Mouse (Mus musculus) A20 (cell line): ENCODE measurements at regions not wholly inside any gene's neighbourhood (a gene's known extent, or its start where the extent isn't known, plus 50 kb on each side); places are given as distances from the start of the nearest gene placed in this dataset.

Source experiments
- DNase-seq: peaks from one replicate; pipeline ENCODE4 v3.0.0-alpha.2; 2011; ENCODE audit warnings: low read depth, low spot score

DNA sequence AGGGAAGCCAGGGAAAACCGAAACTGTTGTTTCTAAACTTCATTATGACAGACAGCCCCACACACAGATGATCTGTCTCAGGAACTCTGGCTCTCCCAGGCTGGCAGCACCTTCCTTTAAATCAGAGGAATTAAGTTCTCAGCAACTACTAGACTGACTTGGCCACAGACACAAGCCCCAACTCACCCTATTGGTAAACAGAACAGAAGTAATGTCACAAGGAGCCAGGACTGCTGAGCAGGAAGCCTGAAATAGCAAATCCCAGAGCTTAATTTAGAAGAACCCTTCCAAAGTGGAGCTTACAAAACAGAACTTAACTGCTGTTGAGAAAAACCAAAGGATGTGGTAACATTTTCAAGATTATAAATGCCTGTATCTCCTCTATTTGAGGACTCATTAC is 174.8 kb downstream of the Nfkbiz start:
- no peak for DNase-seq

DNA sequence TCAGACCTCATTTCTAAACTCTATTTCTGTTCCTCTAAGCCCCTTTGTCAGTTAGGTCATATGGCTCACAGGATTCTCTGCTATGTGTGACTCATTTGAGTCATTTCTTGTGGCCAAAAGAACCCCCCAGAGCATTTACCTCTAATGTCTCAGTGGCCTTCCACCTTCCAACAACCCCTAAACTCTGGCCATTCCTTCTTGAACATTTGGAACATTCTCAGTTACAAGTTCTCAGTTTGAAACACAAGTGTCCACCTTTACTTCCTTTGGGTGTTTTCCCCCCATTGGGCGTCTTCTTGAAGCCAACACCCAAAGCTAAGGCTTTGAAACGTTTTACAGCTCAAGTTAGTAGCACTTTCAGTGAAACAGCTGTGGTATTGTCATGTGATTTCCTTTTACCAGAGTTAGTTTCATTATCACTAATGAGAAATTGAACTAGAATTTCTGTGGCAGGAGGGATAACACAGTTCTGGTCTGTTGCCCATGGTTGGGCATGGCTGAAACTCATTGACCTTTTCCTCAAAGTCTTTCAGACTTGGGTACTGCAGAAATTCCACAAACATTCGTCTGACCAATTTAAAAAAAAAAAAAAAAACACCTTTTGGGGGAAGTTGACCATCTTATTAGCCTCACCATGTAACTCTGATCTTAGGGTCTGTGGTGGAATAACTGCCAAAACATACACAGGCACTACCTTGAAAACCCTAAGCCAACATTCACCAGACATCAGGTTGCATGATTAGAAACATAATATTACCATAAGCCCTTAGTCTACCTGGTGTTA is 201.8 kb downstream of the Nfkbiz start:
- DNase-seq, result peak; percentile 84

DNA sequence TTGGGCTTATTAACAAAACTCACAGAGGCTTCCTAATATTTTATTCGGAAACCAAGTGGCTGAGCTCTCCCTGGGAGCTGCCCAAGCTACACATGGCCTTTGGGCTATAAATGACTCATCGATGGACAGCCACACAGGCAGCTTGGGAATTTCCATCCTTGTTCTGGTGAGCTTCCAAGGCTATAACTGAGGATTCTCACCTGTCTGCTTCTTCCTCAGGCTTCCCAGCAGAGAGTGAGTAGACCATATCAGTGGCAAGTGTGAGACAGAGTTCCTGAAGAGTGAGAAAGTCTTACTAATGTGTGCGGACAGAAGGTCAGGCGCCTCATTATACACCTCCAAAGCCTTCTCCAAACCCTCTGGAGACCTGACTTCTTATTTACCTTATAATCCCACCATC is 202.5 kb downstream of the Nfkbiz start:
- DNase-seq, result no peak

DNA sequence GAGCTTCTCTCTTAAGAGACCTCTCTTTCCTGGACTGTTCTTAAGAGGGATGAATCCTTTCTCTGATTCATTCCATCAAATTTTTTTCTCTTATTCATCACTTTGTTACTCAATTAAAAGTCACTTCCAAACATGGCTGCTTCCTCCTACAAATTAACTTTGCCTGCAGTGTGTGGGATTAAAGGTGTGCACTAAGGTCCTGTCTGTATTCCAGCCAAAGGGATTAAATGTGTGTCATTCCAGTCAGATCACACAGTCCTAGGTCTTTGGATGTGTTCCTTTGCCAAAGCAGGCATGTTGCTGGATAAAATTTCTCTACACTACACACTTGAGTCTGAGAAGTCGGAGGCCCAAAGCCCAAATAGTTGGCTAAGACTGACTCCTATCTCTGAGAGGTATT is 204.0 kb downstream of the Nfkbiz start:
- no peak for DNase-seq

DNA sequence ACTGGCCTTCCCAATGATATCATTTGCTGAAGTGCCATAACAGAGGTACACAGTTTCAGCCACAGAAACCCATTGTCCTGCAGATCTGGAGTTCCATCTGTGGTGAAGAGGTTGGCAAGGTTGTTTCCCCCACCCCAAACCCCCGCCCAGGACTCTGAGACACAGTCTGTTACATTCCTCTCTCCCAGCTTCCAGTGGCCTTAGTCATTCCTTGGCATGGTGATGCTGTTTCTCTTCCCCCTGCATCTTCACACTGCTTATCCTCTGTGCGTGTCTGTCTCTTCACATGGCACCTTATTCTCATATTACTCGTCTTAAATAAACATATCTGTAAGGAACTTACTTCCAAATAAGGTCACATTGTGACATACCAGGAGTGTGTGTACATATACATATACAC is 206.5 kb downstream of the Nfkbiz start:
- DNase-seq, result no peak

DNA sequence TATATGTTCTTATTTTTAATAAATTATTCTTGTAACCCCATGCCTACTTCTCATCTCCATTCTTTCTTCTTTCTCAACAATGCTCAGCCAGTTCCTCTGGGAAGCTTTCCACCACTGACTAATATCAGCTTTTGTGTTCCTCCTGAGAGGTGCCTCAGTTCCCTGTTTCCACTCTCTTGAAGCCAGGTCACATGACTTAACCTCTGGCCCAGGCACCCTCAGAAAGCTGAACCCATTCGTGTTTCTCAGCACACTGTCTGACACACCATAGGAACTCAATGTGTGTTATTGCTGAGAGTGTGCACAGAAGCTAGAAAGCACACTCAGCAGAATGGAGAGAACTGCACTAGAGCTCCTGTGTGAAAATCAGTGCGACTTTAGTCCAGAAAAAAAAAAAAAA is 207.1 kb downstream of the Nfkbiz start:
- DNase-seq, result no peak

DNA sequence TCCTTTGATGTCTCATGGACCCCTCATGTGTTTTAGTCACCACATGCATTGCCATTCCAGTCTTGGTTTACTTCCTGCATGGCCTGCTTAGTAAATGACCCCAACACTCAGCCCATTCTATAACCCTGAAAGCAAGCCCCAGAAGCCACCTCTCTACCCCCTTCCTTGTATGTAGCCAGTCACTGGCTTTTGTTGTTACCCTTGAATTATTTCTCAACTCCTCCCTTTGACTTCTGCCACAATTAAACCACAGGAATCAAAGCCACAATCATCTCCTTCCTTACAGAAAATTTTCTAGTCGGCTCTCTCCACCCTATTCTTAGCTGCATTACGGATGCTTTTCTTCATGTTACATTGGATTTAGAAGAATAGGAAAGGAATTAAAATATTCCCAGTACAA is 207.7 kb downstream of the Nfkbiz start:
- no peak for DNase-seq

DNA sequence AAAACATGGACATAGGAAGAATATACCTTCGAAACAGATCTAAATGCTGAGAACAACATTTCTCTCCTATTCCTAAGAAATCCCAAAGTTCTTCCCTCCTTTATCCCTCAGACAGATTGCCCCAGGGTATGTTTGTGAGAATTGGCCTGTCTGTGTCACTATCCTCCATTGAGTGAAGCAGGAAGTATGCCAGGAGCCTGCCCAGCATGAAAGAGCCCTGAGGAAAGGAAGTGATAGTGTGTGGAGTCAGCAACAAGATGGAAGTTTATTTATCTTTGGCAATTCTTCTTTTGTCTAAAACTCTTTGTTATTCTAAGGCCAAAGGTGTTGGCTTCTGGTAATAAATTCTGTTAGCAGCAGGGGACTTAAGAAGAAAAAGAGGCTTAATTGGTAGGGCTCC is 211.2 kb downstream of the Nfkbiz start:
- DNase-seq, result no peak

DNA sequence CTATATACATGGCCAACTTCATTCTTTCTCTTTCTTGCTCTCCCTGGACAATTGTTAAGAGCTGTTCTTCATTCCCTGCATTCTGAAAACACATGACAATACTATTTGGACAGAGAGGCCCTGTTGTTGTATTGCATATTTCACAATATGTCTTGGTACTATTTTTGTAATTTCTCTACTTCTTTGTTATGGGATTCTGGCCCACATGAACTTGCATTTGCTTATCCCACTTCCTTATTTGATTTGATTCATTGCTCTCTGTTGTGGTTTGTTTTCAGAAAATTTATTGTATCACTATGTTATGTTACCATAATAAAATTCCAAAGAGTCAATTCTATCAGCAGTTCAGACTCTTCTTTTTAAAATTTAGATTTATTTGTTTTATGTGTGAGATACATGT is 215.3 kb downstream of the Nfkbiz start:
- peak; percentile 16 for DNase-seq

DNA sequence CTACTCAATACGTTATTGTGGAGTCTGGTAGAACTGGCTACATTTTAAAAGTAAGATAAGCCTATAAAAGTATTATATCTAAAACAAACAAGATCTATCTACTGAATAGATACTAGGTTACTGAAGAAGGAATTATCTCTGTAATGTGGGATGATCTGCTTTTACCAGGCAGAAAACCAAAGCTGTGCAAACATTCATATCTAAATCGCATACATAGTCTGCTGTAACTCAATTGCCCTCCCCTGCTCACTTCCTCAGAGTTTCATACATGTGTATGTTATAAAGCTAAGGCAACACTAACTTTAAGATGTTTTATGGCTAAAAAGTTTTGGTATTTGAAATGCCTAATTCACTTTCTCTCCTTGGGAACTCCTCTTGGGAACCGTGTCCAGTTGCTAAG is 219.0 kb downstream of the Nfkbiz start:
- DNase-seq, result no peak

DNA sequence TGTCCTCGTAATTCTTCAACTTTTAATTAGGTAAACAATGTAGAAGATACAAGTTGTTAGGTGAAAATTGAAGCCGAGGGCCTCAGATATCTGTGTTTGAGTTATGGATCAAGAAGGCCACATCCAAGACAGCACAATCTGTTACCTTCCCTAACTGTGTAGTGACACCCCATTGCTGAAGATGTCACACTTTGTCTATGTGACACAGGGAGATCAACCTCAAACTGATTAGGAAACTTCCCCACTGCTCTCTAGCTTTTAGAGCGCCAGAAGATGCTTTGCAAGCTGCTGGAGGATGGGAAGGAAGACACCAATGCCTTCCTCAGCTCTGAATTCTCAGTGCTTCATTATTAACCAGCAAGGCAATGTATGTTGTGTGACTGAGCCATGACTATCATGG is 220.7 kb downstream of the Nfkbiz start:
- DNase-seq, result no peak

DNA sequence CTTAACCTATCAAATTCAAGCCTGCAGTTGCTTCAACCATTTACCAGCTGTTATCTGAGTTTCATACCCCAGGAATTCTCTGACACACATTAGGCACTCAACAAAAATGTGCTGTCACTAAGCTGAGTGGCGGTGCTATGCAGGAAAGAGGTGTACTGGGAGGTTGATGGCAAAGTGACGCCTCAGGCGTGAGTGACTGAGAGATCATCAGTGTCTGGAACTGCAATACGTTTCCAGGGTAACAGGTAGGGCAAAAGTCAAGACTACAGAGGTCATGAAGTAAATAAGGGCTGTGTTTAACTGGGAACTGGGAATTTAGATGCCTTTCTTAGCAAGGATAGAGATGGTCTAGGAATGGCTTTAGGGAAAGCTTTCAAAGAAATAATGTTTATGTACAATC is 221.2 kb downstream of the Nfkbiz start:
- no peak for DNase-seq

DNA sequence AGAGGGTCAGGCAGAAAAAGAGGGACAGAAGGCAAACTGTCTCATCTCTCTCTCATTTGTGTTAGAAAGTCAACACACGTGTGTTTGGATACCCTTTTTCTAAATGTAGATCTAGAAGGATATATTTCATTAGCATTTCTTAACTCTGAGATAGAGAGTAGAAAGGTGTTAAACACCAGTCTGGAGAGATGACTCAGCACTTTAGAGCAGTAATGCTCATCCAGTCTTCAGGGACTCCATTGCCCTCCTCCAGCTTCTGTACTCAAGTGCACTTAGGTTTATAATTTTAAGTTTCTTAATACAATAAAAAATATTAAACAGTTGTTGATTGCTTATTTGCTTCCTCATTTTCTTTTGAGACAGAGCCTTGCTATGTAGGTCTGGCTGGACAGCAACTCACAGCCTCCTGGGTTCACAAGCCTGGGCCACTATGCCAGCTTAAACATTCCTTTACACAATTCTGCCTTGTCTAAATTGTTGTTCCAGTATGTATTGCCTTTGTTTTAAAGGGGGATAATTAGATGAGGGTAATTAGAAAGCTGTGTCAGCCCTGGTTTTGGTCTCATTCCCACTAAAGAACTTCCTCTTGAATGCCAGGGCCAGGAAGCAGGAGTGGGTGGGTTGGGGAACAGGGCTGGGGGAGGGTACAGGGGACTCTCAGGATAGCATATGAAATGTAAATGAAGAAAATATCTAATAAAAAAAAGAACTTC is 222.1 kb downstream of the Nfkbiz start:
- no peak for DNase-seq

DNA sequence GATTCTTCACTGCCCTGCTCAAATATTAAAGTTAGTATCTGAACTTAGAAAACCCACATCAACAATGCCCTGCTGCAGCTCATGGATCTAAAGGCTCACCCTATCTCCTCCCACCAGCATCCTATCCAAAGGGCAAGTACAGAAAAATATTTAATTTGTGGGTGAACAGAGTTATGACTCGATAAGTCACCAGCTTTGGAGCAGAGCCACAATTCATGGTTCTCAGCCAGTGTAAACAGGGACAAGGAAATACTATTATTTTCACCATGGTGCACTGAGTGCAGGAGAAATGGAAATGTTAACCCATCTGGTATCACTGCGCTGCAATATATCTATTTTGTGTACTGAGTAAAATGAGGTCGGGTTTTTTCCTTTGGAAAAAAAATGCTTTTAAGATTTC is 225.8 kb downstream of the Nfkbiz start:
- no peak for DNase-seq

DNA sequence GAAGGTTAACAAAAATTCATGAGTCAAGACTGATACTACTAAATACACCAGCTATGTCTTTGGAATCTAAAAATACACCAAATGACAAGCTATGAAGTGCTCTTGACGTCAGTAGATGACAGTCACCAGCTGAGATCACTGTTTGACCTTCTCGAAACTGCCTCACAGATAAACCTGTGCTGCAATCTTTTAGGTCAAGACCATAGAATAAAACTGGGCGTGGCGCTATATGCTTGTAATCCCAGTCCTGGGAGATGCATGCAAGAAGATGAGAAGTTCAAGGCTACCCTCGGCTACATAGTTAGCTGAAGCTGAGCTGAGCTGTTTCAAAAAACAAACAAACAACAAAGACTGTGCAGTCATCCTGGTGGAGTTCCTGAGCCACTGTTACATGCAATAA is 226.7 kb downstream of the Nfkbiz start:
- DNase-seq, result no peak

DNA sequence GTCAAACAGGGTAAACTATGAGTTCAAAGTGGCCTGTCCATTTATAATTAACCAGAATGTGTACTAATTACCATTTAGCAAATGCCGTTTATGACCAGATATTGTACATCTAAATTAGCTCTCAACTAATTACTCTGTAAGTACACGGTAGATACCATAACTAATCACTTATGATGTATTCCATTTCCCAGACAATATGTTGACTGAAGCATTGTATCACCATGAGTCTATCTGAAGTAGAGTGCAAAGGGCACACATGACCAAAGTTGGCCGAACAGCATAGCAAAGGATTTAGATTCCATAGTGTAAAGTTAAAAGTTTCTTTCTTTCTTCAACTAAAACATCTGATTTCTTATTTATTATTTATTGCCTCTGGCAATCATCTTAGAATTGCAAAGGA is 227.5 kb downstream of the Nfkbiz start:
- no peak for DNase-seq

DNA sequence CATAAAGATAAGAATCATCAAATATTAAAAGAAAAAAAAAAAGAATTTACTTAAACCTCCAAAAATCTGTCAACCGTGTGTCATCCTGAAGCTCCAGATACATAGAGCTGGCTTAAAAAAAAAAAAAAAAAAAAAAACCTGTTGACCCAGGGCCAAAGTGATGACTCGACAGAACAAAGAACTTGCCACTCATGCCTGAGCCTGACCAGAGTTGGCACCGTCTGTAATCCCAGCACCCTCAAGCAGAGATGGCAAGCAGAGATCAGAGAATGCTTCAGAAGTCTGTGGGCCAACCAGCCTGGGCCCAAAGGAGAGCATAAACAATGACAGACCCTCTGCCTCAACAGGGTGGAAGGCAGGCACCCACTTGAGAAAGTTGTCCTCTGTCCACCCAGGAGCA is 230.3 kb downstream of the Nfkbiz start:
- DNase-seq, result no peak

DNA sequence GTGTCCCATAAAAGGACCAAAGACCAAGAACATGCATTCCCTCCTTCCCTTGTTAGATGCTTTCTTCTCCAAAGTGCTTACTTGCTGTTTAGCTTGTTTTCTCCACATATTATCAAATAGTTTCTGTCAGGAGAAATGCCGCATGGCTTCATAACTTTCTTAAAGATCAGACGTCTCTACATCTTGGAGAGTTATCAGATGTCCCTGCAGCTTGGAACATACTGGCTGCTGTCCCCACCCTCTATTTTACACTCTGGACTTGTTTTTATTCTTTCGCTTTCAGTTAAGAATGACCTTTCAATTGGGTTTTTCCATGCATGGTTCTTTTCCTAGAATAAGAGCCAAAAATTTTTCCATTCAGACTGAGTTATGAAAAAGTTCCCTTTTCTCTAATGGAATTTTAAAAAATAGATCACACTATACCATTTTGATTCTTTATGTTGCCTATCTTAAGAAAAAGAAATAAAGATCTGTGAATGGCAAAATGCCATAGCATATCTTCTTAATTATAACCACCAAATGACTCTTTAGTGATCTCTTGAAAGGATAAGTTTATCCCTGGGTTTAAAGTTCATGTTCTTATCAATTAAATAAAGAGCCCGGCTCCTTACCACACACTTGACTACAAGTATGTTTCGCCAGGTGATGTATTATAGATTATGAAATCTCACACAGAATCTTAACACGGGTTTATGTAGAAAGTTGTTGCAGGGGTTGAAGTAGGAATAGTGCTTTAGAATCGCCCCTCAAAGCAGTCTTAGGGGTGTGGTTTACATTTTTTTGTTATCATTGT is 232.1 kb downstream of the Nfkbiz start:
- no peak for DNase-seq

DNA sequence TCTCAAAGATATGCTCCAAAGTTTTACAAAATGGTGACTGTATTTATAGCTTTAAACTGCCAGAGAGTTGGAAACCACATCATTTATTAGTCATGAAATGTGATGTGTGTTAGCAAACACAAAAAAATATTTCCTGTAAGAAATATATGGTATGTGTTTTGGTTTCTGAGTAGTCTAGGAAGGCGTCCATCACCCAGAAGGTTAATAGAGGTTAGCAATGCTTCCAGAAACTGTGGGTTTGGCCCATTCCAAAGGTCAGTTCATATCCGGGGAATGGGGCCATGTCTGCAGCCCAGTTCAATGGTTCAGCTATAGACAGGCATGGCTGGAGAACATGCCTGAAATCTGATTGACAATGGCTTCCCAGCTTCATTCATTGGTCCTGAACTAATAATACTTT is 235.1 kb downstream of the Nfkbiz start:
- no peak for DNase-seq

DNA sequence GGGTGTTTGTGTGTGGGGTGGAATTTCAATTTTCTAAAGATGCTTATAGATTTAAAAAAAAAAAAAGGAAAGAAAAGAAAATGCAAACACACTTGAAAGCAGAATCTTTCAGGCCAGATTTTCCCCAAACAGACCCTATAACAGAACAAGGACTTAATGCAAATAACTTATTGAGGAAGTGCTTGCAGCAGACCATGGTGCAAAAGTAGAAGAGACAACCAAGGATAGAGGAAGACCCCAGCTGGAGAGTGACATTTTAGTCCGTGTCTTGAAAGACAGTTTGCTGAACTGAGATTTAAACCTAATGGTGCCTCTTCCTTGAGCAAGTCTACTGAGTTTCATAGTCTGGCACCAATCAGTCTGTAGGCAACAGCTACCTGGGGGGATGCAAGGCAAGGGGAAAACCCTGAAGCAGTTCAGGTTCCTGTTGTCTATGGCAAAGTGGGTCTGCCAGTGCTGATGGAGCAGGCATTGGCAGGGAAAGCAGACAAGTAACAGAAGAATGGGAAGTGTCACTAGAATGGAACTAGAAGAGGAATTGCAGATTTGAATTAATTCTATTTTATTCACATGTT is 249.2 kb downstream of the Nfkbiz start:
- DNase-seq, result peak; percentile 59

DNA sequence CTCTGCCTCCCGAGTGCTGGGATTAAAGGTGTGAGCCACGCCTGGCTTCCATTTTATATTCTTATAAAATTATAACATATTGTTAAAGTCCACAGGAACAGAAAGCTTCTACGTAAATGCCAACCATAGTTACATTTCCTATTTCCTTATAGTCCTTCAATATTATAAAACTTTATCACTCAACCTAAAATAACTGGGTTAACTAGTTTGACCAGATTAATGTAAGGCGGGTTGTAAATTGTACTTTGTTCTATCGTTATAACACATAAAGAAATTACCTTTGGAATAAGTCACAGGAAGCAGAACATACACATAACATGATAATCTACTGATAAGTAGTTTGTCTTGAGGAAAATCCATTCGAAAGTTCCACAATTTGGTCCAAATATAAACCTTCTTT is 251.6 kb downstream of the Nfkbiz start:
- DNase-seq, result no peak

DNA sequence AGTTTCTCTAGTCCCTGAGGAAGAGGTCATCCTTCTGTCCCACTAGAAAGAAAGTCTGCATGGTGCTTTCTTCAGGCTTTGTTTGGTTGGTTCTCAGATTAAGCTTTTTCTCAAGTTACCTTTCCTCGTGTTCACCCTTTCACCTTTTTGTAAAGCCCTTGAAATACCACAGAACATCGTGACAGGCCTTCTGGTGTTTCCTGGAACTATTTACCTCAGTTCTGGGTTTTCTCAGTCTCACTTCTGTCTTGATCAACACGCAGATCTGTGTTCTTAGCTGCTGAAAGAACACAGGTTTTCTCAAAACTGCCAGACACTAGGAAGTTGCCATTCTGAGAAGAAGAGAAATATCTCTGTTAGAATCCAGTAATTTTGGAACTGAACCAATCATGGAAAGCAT is 255.8 kb downstream of the Nfkbiz start:
- DNase-seq, result no peak
